ENCODE assay signal across 11 mouse cellular contexts in the genomic region with DNA sequence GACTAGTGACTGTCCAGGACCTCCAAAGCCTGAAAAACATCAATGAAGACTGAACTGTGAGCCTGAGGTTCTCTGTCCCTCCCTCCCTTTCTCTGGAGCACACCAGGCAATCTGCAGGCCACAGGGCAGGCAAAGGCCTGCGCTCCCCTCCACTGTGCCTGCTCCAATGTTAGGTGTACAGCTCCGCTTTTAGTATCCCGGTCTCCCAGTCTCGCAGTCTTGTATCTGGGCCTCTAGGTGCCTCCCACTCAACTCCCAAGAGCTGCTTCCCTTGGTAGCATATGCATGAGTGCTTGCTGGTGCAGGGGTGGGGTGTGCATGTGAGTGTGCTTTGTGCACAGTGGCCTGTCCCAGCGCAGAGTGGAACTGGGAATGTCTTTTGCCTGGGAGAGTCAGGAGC.
DNase-seq lines count a peak whose midpoint lies in the region; ATAC-seq lines count a peak whose summit lies in the region.
"Had no signal": no experiment of that assay in that cellular context is flagged by ENCODE, and none has a peak within 500 bp of the region (broad histone marks: within the 10 kb centered on the region; RNA-seq: fewer than 3 reads in every experiment).

No protein-coding gene starts in this region.

- ATAC-seq in hindbrain, embryonic 12.5 days (ENCODE audit: low FRiP score): peak; percentile 60
- peak; percentile 39; the same call in 1 of the 2 replicates for ATAC-seq in midbrain, embryonic 14.5 days (ENCODE audit: low FRiP score, low TSS enrichment)
- no peak for ATAC-seq in cerebellum, adult (ENCODE audit: insufficient number of reproducible peaks, low FRiP score, low TSS enrichment)

- no peaks in the 10 kb centered on the region for H3K9me3 ChIP-seq in forebrain, embryonic 10.5 days
- H3K9me3 ChIP-seq in hindbrain, embryonic 12.5 days (replicated peaks): no peaks in the 10 kb centered on the region
- H3K9me3 ChIP-seq in midbrain, embryonic 14.5 days (ENCODE audit: control insufficient read depth, low read length): no peaks in the 10 kb centered on the region
- H3K9me3 ChIP-seq: heart, embryonic 15.5 days; liver, embryonic 15.5 days had no signal

- H3K4me1 ChIP-seq in forebrain, embryonic 10.5 days: peaks cover 17% of the 10 kb centered on the region
- no peaks in the 10 kb centered on the region for H3K4me1 ChIP-seq in hindbrain, embryonic 12.5 days
- no peaks in the 10 kb centered on the region; the same call in 1 of the 2 replicates for H3K4me1 ChIP-seq in midbrain, embryonic 14.5 days (ENCODE audit: control insufficient read depth, insufficient read depth, low read length)
- H3K4me1 ChIP-seq: heart, embryonic 15.5 days; liver, embryonic 15.5 days had no signal

- intact Hi-C loops in left cerebral cortex, postnatal 10 days (cut with DNase I): loop anchor here (2.0 kb wide), 1 partner anchor 440 kb away; no protein-coding TSS in a partner anchor

- H3K4me2 ChIP-seq in hindbrain, embryonic 12.5 days (replicated peaks): no peak overlapping the region
- no peak overlapping the region for H3K4me2 ChIP-seq in midbrain, embryonic 14.5 days (ENCODE audit: low read length)

- H3K9ac ChIP-seq in hindbrain, embryonic 12.5 days: no peak overlapping the region
- no peak overlapping the region for H3K9ac ChIP-seq in midbrain, embryonic 14.5 days (replicated peaks; ENCODE audit: low read length)
- H3K9ac ChIP-seq: liver, embryonic 15.5 days had no signal

- peaks cover 98% of the 10 kb centered on the region for H3K27me3 ChIP-seq in forebrain, embryonic 10.5 days (ENCODE audit: poor library complexity, severe bottlenecking)
- peaks cover 68% of the 10 kb centered on the region for H3K27me3 ChIP-seq in hindbrain, embryonic 12.5 days
- peaks cover 29% of the 10 kb centered on the region; the same call in 1 of the 2 replicates for H3K27me3 ChIP-seq in midbrain, embryonic 14.5 days (ENCODE audit: control insufficient read depth, insufficient read depth, low read length)

- peak overlapping the region; percentile 33; the same call in 1 of the 2 replicates for H3K4me3 ChIP-seq in forebrain, embryonic 10.5 days
- no peak overlapping the region for H3K4me3 ChIP-seq in hindbrain, embryonic 12.5 days
- no peak overlapping the region for H3K4me3 ChIP-seq in midbrain, embryonic 14.5 days (replicated peaks; ENCODE audit: low read depth, low read length)
- H3K4me3 ChIP-seq: myocyte had no signal

- peak overlapping the region; percentile 76 for H3K27ac ChIP-seq in forebrain, embryonic 10.5 days
- H3K27ac ChIP-seq in hindbrain, embryonic 12.5 days: no peak overlapping the region
- H3K27ac ChIP-seq in midbrain, embryonic 14.5 days (replicated peaks; ENCODE audit: low read depth, low read length): no peak overlapping the region
- H3K27ac ChIP-seq: heart, embryonic 15.5 days; liver, embryonic 15.5 days had no signal

- WGBS in forebrain, embryonic 10.5 days: 31% methylated on average over 5 of the region's 5 CpGs
- 43% methylated on average over 5 of the region's 5 CpGs for WGBS in hindbrain, embryonic 12.5 days
- WGBS in midbrain, embryonic 14.5 days: 37% methylated on average over 5 of the region's 5 CpGs

- DNase-seq in left cerebral cortex, adult 18-20 months (ENCODE audit: low spot score in 2 of 2): peak; percentile 28 to 41
- DNase-seq in left cerebral cortex, postnatal 10 days (ENCODE audit: extremely low spot score in 1 of 2, low spot score in 2 of 2): no peak
- no peak for DNase-seq in forebrain, embryonic 10.5 days (ENCODE audit: extremely low spot score, low spot score)
- no peak for DNase-seq in midbrain, embryonic 14.5 days
- DNase-seq in spleen, adult 18-20 months: no peak
- no peak for DNase-seq in adrenal gland, adult 2 months

- no peaks in the 10 kb centered on the region for H3K36me3 ChIP-seq in forebrain, embryonic 10.5 days (replicated peaks)
- H3K36me3 ChIP-seq in hindbrain, embryonic 12.5 days: no peaks in the 10 kb centered on the region
- H3K36me3 ChIP-seq in midbrain, embryonic 14.5 days (ENCODE audit: control insufficient read depth, insufficient read depth, low read length): no peaks in the 10 kb centered on the region
- H3K36me3 ChIP-seq: heart, embryonic 15.5 days; liver, embryonic 15.5 days had no signal

Comparison
In these comparisons a context has a peak if more than half of its experiments do, and no peak if none do; other contexts are left out.
1. DNase-seq: peak in left cerebral cortex, adult 18-20 months (2 of 2); none in left cerebral cortex, postnatal 10 days (0 of 2), forebrain, embryonic 10.5 days (single experiment), midbrain, embryonic 14.5 days (single experiment), spleen, adult 18-20 months (0 of 2) and adrenal gland, adult 2 months (single experiment).